Mouse (Mus musculus) left cerebral cortex, postnatal 14 days (tissue): ENCODE data around the gene Mex3b. TPM values are rescaled to one million over a fixed set of nuclear protein-coding genes. Genes with fewer than 3 reads are reported as not detected.

Experiments
- DNase-seq, 2 experiments: peaks; one replicate each; pipeline ENCODE4 v3.0.0; 2021 to 2022; ENCODE audit warnings: low spot score in 2 of 2, mixed read lengths in 1 of 2
- intact Hi-C: fragments of 180-260 bp; cut with DNase I; formaldehyde crosslinking; loops from one replicate; pipeline ENCODE4 v1.15.1; 2025
- long read RNA-seq, 2 experiments: library from polyadenylated mRNA; stranded (forward); transcript quantifications; one replicate each; pipeline ENCODE4 v2.0.0; 2021
- total RNA-seq, 2 experiments: library from RNA; stranded (reverse); gene quantifications; 2 replicates each; pipeline ENCODE4 v1.2.3; 2021

Gene Mex3b
- 10 to 100 TPM; 25.0 to 29.7 TPM for total RNA-seq
- long read RNA-seq, experiment 1, transcript Mex3b-201 (2 exons, 3,355 nt) = major isoform, 12 of 21 reads
- long read RNA-seq, experiment 1, partial matches to known transcripts = 9 of 21 reads
- long read RNA-seq, experiment 1, other reads (novel, unspliced or antisense) = 0 of 21 reads
- long read RNA-seq, experiment 2, transcript Mex3b-201 (2 exons, 3,355 nt) = major isoform, 13 of 17 reads
- long read RNA-seq, experiment 2, partial matches to known transcripts = 4 of 17 reads
- long read RNA-seq, experiment 2, other reads (novel, unspliced or antisense) = 0 of 17 reads

- intact Hi-C loops = loop anchor here (2.0 to 10.0 kb wide), 4 partner anchors 55 to 681 kb away; no protein-coding TSS in a partner anchor
- peak; percentile 67 to 68 for DNase-seq
Measured at GRCm38 (mm10) chr7:82867271-82868121, at the start of gene Mex3b. TSS of gene Mex3b (plus strand) at chr7:82867333.

GRCm38 (mm10) chr7:82819541-82819940, 47.6 kb upstream of the Mex3b start:
- intact Hi-C loops = no loop called here
- DNase-seq = no peak

GRCm38 (mm10) chr7:82820661-82821060, 46.5 kb upstream of the Mex3b start:
- intact Hi-C loops = no loop called here
- DNase-seq = no peak

GRCm38 (mm10) chr7:82821501-82821900, 45.6 kb upstream of the Mex3b start:
- no peak for DNase-seq

GRCm38 (mm10) chr7:82822528-82822927, 44.6 kb upstream of the Mex3b start:
- no peak for DNase-seq
- intact Hi-C loops = no loop called here

More at GRCm38 (mm10) chr7:82821501-82821900, 45.6 kb upstream of the Mex3b start:
- intact Hi-C loops = no loop called here

GRCm38 (mm10) chr7:82828193-82828592, 38.9 kb upstream of the Mex3b start:
- intact Hi-C loops = no loop called here
- peak in 1 of 2 experiments; percentile 29 for DNase-seq

- intact Hi-C loops = no loop called here
- no peak for DNase-seq
Measured at GRCm38 (mm10) chr7:82829516-82829915, 37.6 kb upstream of the Mex3b start.

GRCm38 (mm10) chr7:82834471-82834870, 32.7 kb upstream of the Mex3b start:
- no peak for DNase-seq
- intact Hi-C loops = no loop called here

- DNase-seq = no peak
- intact Hi-C loops = no loop called here
Measured at GRCm38 (mm10) chr7:82838414-82838813, 28.7 kb upstream of the Mex3b start.

- intact Hi-C loops = no loop called here
- DNase-seq = no peak
Measured at GRCm38 (mm10) chr7:82838965-82839675, 28.0 kb upstream of the Mex3b start.

- no peak for DNase-seq
- intact Hi-C loops = no loop called here
Measured at GRCm38 (mm10) chr7:82842222-82842920, 24.8 kb upstream of the Mex3b start.

GRCm38 (mm10) chr7:82850756-82851155, 16.4 kb upstream of the Mex3b start:
- peak in 1 of 2 experiments; percentile 40 for DNase-seq

GRCm38 (mm10) chr7:82851670-82852069, 15.5 kb upstream of the Mex3b start:
- intact Hi-C loops = no loop called here
- DNase-seq = no peak

More at GRCm38 (mm10) chr7:82850756-82851155, 16.4 kb upstream of the Mex3b start:
- intact Hi-C loops = no loop called here

GRCm38 (mm10) chr7:82854195-82854766, 12.9 kb upstream of the Mex3b start:
- no peak for DNase-seq
- intact Hi-C loops = no loop called here

GRCm38 (mm10) chr7:82858611-82859010, 8.5 kb upstream of the Mex3b start:
- intact Hi-C loops = no loop called here

GRCm38 (mm10) chr7:82860626-82861025, 6.5 kb upstream of the Mex3b start:
- no peak for DNase-seq
- intact Hi-C loops = loop anchor here (10.0 kb wide), 1 partner anchor 146 kb away; no protein-coding TSS in a partner anchor

More at GRCm38 (mm10) chr7:82858611-82859010, 8.5 kb upstream of the Mex3b start:
- DNase-seq = no peak

GRCm38 (mm10) chr7:82863341-82863740, 3.8 kb upstream of the Mex3b start:
- DNase-seq = no peak
- intact Hi-C loops = loop anchor here (10.0 kb wide), 1 partner anchor 149 kb away; no protein-coding TSS in a partner anchor

- DNase-seq = no peak
- intact Hi-C loops = loop anchor here (10.0 kb wide), 1 partner anchor 150 kb away; no protein-coding TSS in a partner anchor
Measured at GRCm38 (mm10) chr7:82864260-82864990, 2.7 kb upstream of the Mex3b start.
